Mouse (Mus musculus): ENCODE measurements around the gene Atmin. TPM values are rescaled to one million over a fixed set of nuclear protein-coding genes. Genes with fewer than 3 reads are reported as not detected.
A peak's percentile ranks its signal among the peaks of the same experiment; 100 is the strongest.

Atmin gene
- polyA plus RNA-seq, 1 experiment from 2014 or later: 9.9 TPM

DNA sequence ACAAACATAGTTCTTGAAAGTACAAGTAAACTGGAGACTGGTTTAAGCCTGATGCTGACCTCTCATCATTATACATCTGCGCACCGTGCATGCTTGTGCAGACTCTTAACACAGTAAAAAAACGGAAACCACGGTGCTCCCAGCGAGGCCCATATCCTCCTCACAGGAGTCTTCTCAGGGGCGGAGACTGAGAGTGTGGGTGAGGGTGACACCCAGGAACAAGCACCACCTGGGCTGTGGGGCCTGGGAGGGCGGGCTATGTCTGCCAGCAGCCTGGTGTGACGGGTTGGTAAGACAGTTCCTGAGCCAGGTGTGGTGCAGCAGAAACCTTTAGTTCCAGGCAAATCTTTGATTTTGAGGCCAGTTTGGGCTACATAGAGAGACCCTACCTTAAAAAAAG, 9.2 kb downstream of the Atmin start:
- Histone ChIP-seq H3K4me2 (no peak overlapping the region), H3K27ac (no peak overlapping the region), H3K9me3 (no peaks in the 10 kb centered on the region), H3K4me1 (peaks cover 13% of the 10 kb centered on the region), H3K36me3 (peaks cover 47% of the 10 kb centered on the region), H3K4me3 (no peak overlapping the region), H3K9ac (no peak overlapping the region), H3K27me3 (no peaks in the 10 kb centered on the region)
- 86% methylated on average over 8 of the region's 8 CpGs for WGBS
- no peak for ATAC-seq (ENCODE audit: insufficient number of reproducible peaks, low FRiP score, low TSS enrichment, low read depth)

GRCm38 (mm10) chr8:116954415-116954814, 11.2 kb downstream of the Atmin start:
- Histone ChIP-seq H3K4me3 (no peak overlapping the region), H3K4me1 (peaks cover 13% of the 10 kb centered on the region), H3K27me3 (no peaks in the 10 kb centered on the region), H3K36me3 (peaks cover 66% of the 10 kb centered on the region), H3K4me2 (no peak overlapping the region), H3K27ac (no peak overlapping the region), H3K9ac (no peak overlapping the region), H3K9me3 (no peaks in the 10 kb centered on the region)
- no peak for ATAC-seq (ENCODE audit: insufficient number of reproducible peaks, low FRiP score, low TSS enrichment, low read depth)
- 96% methylated on average over 9 of the region's 9 CpGs for WGBS

GRCm38 (mm10) chr8:116969531-116969930, 26.3 kb downstream of the Atmin start:
- no peaks in the 10 kb centered on the region for H3K27me3 ChIP-seq
- WGBS: 86% methylated on average over 6 of the region's 6 CpGs
- H3K9ac ChIP-seq: no peak overlapping the region
- H3K36me3 ChIP-seq: no peaks in the 10 kb centered on the region
- H3K4me1 ChIP-seq: 0 out of 2 replicates have a peak, but pooled peaks cover 4% of the 10 kb centered on the region
- H3K4me3 ChIP-seq: no peak overlapping the region
- no peak overlapping the region for H3K27ac ChIP-seq
- no peak overlapping the region for H3K4me2 ChIP-seq
- no peaks in the 10 kb centered on the region for H3K9me3 ChIP-seq
- no peak for ATAC-seq (ENCODE audit: insufficient number of reproducible peaks, low FRiP score, low TSS enrichment, low read depth)

- no peaks in the 10 kb centered on the region for H3K9me3 ChIP-seq
- H3K27ac ChIP-seq: no peak overlapping the region
- H3K36me3 ChIP-seq: no peaks in the 10 kb centered on the region
- 35% methylated on average over 5 of the region's 5 CpGs for WGBS
- H3K9ac ChIP-seq: no peak overlapping the region
- H3K4me3 ChIP-seq: no peak overlapping the region
- peaks cover 15% of the 10 kb centered on the region; the same call in 1 of the 2 replicates for H3K4me1 ChIP-seq
- H3K4me2 ChIP-seq: no peak overlapping the region
- no peak for ATAC-seq (ENCODE audit: insufficient number of reproducible peaks, low FRiP score, low TSS enrichment, low read depth)
- H3K27me3 ChIP-seq: no peaks in the 10 kb centered on the region
Measured at GRCm38 (mm10) chr8:116975066-116975465, 31.9 kb downstream of the Atmin start.

DNA sequence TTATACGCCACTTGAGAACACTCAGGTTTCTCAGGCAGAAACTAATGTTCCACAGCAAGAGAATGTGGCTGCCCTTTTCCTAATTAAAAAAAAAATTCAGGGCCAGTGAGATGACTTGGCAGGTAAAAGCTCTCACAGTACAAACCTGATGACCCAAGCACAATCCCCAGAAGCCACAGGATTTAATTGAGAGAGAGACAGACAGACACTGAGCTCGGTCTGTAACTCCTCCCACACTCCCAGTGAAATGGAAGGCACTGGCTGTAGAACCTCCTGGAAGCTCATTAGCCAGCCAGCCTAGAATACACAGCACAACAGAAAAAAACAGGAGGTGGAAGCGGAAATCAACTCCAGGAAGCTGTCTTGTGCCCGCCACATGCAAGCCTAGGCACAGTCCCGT, 32.4 kb downstream of the Atmin start:
- WGBS: 52% methylated on average over 5 of the region's 5 CpGs
- Histone ChIP-seq H3K9me3 (no peaks in the 10 kb centered on the region), H3K4me3 (no peak overlapping the region), H3K4me1 (peaks cover 16% of the 10 kb centered on the region; the same call in 1 of the 2 replicates), H3K9ac (no peak overlapping the region), H3K4me2 (no peak overlapping the region), H3K27me3 (no peaks in the 10 kb centered on the region), H3K27ac (no peak overlapping the region), H3K36me3 (no peaks in the 10 kb centered on the region)
- ATAC-seq (ENCODE audit: insufficient number of reproducible peaks, low FRiP score, low TSS enrichment, low read depth): no peak

- Histone ChIP-seq H3K9ac (peak overlapping the region; percentile 21; the same call in 1 of the 2 replicates), H3K4me2 (peak overlapping the region; percentile 74), H3K27ac (no peak overlapping the region), H3K4me1 (peaks cover 16% of the 10 kb centered on the region; the same call in 1 of the 2 replicates), H3K9me3 (no peaks in the 10 kb centered on the region), H3K36me3 (no peaks in the 10 kb centered on the region), H3K4me3 (peak overlapping the region; percentile 64), H3K27me3 (no peaks in the 10 kb centered on the region)
- no peak for ATAC-seq (ENCODE audit: insufficient number of reproducible peaks, low FRiP score, low TSS enrichment, low read depth)
- WGBS: 32% methylated on average over 8 of the region's 8 CpGs
Measured at GRCm38 (mm10) chr8:116978052-116978451, 34.9 kb downstream of the Atmin start.

- Histone ChIP-seq H3K9me3 (no peaks in the 10 kb centered on the region), H3K36me3 (peaks cover 5% of the 10 kb centered on the region), H3K4me1 (peaks cover 16% of the 10 kb centered on the region; the same call in 1 of the 2 replicates), H3K4me3 (peak within 1 kb of the TSS; percentile 64), H3K9ac (peak within 1 kb of the TSS; percentile 21; the same call in 1 of the 2 replicates), H3K4me2 (peak within 1 kb of the TSS; percentile 74), H3K27ac (no peak within 1 kb of the TSS), H3K27me3 (no peaks in the 10 kb centered on the region)
- ATAC-seq (ENCODE audit: insufficient number of reproducible peaks, low FRiP score, low TSS enrichment, low read depth): peak; percentile 99
- under 1% methylated on average over 46 of the region's 46 CpGs for WGBS
Measured at GRCm38 (mm10) chr8:116978631-116979256, 35.6 kb downstream of the Atmin start, which contains the start of gene 1700030J22Rik. Gene 1700030J22Rik (minus strand): TSS chr8:116978959.

- 23% methylated on average over 4 of the region's 4 CpGs for WGBS
- Histone ChIP-seq H3K9ac (no peak overlapping the region), H3K36me3 (peaks cover 18% of the 10 kb centered on the region), H3K9me3 (no peaks in the 10 kb centered on the region), H3K27ac (no peak overlapping the region), H3K4me3 (no peak overlapping the region), H3K4me1 (peaks cover 12% of the 10 kb centered on the region; the same call in 1 of the 2 replicates), H3K4me2 (no peak overlapping the region), H3K27me3 (no peaks in the 10 kb centered on the region)
- ATAC-seq (ENCODE audit: insufficient number of reproducible peaks, low FRiP score, low TSS enrichment, low read depth): no peak
Measured at GRCm38 (mm10) chr8:116980117-116980516, 36.9 kb downstream of the Atmin start.

DNA sequence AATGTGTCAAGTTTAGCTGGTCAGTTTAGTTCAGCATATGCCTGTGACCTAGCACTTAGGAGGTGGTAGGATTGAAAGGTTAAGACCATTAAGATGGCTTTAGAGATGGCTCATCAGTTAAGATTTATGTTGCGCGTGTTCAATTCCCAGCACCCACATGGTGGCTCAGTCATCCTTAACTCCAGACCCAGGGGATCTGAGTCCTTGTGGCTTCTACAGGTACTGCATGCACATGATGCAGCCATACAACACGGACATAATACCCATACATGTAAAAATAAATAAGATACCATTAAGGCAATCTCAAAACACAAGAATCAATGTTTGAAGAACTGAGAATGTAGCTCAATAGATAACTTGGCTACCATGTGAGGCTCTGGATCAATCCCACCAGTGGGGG, 46.6 kb downstream of the Atmin start:
- Histone ChIP-seq H3K4me3 (no peak overlapping the region), H3K27me3 (no peaks in the 10 kb centered on the region), H3K4me1 (peaks cover 10% of the 10 kb centered on the region), H3K36me3 (peaks cover 21% of the 10 kb centered on the region), H3K9me3 (no peaks in the 10 kb centered on the region), H3K4me2 (no peak overlapping the region), H3K9ac (no peak overlapping the region), H3K27ac (no peak overlapping the region)
- no peak for ATAC-seq (ENCODE audit: insufficient number of reproducible peaks, low FRiP score, low TSS enrichment, low read depth)
- WGBS: 91% methylated on average over 3 of the region's 3 CpGs

GRCm38 (mm10) chr8:116991241-116991640, 48.0 kb downstream of the Atmin start:
- Histone ChIP-seq H3K9ac (no peak overlapping the region), H3K9me3 (no peaks in the 10 kb centered on the region), H3K4me1 (peaks cover 10% of the 10 kb centered on the region), H3K4me3 (no peak overlapping the region), H3K36me3 (peaks cover 7% of the 10 kb centered on the region), H3K27ac (no peak overlapping the region), H3K27me3 (no peaks in the 10 kb centered on the region), H3K4me2 (no peak overlapping the region)
- WGBS: 92% methylated on average over 8 of the region's 8 CpGs
- no peak for ATAC-seq (ENCODE audit: insufficient number of reproducible peaks, low FRiP score, low TSS enrichment, low read depth)

DNA sequence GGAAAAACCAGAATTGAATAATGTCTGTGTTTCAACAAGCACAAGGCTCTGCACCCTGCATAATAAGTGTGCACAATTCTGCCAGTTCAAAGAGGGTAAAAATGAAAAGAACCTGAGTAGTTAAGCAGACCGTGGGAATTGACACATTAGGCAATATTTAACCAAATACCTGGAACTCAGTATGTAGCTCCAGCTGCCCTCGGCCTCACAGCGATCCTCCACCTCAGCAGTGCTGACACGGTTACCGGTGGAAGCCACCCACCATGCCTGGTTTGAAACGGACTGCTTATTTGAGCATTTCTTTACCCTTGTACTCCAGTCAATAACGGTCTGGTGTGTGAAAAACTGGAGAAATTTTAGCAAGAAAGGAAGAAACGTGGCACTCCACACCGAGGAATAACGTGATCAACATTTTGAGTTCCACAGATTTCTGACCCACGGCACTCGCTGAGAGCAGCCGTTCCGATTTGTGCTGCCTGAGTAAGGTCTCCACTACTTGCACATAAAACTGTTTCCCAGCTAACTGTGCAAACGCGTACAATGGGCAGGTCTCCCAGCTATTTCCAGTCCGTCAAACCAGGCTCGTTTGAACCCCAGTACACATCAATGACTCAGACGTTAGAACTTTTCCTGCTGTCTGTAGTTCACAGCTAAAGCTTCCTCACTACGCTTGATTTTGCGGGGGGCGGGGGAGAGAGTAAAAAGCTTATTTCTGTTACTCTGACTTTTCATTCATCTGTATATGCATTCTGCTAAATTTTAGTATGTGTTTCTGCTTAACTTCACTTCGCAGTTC, 49.2 kb downstream of the Atmin start:
- H3K9me3 ChIP-seq: no peaks in the 10 kb centered on the region
- H3K9ac ChIP-seq: 0 out of 2 replicates have a peak overlapping the region, but pooled peaks have one; percentile 54
- H3K4me3 ChIP-seq: peak overlapping the region; percentile 58
- H3K4me2 ChIP-seq: peak overlapping the region; percentile 89
- peaks cover 10% of the 10 kb centered on the region for H3K4me1 ChIP-seq
- no peaks in the 10 kb centered on the region for H3K36me3 ChIP-seq
- no peak for ATAC-seq (ENCODE audit: insufficient number of reproducible peaks, low FRiP score, low TSS enrichment, low read depth)
- H3K27ac ChIP-seq: no peak overlapping the region
- H3K27me3 ChIP-seq: no peaks in the 10 kb centered on the region
- WGBS: 7% methylated on average over 23 of the region's 23 CpGs
